Mouse (Mus musculus): ENCODE results near the gene Tgfb1. TPM values are rescaled to one million over a fixed set of nuclear protein-coding genes. Genes with fewer than 3 reads are reported as not detected.

Tgfb1 gene
- 1.3 and 2.0 TPM in 2 replicates for polyA plus RNA-seq (2015; fragmentation: Nextera tagmentation; extraction: Ambion mirVana)

GRCm38 (mm10) chr7:25686680-25687531 lies at the start of gene Tgfb1:
TSS of gene Tgfb1 (plus strand) at chr7:25687002.

GRCm38 (mm10) chr7:25658657-25659472 lies 27.9 kb upstream of the Tgfb1 start, which contains the start of the genes Bckdha and Exosc5:
TSS of gene Bckdha (minus strand) at chr7:25658981.
TSS of gene Exosc5 (plus strand) at chr7:25659164.

GRCm38 (mm10) chr7:25674719-25675300 lies 12.0 kb upstream of the Tgfb1 start, which contains the start of gene Tmem91:
TSS of gene Tmem91 (minus strand) at chr7:25675166.

GRCm38 (mm10) chr7:25680514-25681258 lies 6.1 kb upstream of the Tgfb1 start, which contains the start of gene B9d2:
TSS of gene B9d2 (plus strand) at chr7:25680780.

GRCm38 (mm10) chr7:25718788-25719417 lies 32.1 kb downstream of the Tgfb1 start, which contains the start of gene Ccdc97:
TSS of gene Ccdc97 (minus strand) at chr7:25719088.

Other genes with a start within 250 kb of the Tgfb1 start
- gene Ceacam1, start 209.4 kb upstream of the Tgfb1 start, polyA plus RNA-seq (2015; fragmentation: Nextera tagmentation; extraction: Ambion mirVana) = 4.0 and 4.1 TPM in 2 replicates
- not detected in 2 replicates for gene Ceacam2, start 147.1 kb upstream of the Tgfb1 start, polyA plus RNA-seq (2015; fragmentation: Nextera tagmentation; extraction: Ambion mirVana)
- not detected in 2 replicates for gene Erich4, start 71.1 kb upstream of the Tgfb1 start, polyA plus RNA-seq (2015; fragmentation: Nextera tagmentation; extraction: Ambion mirVana)
- 28.5 and 29.4 TPM in 2 replicates for gene Dmac2, start 67.6 kb upstream of the Tgfb1 start, polyA plus RNA-seq (2015; fragmentation: Nextera tagmentation; extraction: Ambion mirVana)
- gene B3gnt8, start 60.3 kb upstream of the Tgfb1 start, polyA plus RNA-seq (2015; fragmentation: Nextera tagmentation; extraction: Ambion mirVana) = 3.1 and 3.4 TPM in 2 replicates
- 68.8 and 82.8 TPM in 2 replicates for gene Bckdha, start 28.0 kb upstream of the Tgfb1 start, polyA plus RNA-seq (2015; fragmentation: Nextera tagmentation; extraction: Ambion mirVana)
- 30.1 and 33.2 TPM in 2 replicates for gene Exosc5, start 27.8 kb upstream of the Tgfb1 start, polyA plus RNA-seq (2015; fragmentation: Nextera tagmentation; extraction: Ambion mirVana)
- 0.46 and 0.83 TPM in 2 replicates for gene Tmem91, start 11.8 kb upstream of the Tgfb1 start, polyA plus RNA-seq (2015; fragmentation: Nextera tagmentation; extraction: Ambion mirVana)
- gene B9d2, start 6.2 kb upstream of the Tgfb1 start, polyA plus RNA-seq (2015; fragmentation: Nextera tagmentation; extraction: Ambion mirVana) = 17.0 and 18.4 TPM in 2 replicates
- 14.0 and 14.7 TPM in 2 replicates for gene Ccdc97, start 32.1 kb downstream of the Tgfb1 start, polyA plus RNA-seq (2015; fragmentation: Nextera tagmentation; extraction: Ambion mirVana)
- 28.8 and 29.8 TPM in 2 replicates for gene Hnrnpul1, start 67.8 kb downstream of the Tgfb1 start, polyA plus RNA-seq (2015; fragmentation: Nextera tagmentation; extraction: Ambion mirVana)
- gene Axl, start 101.7 kb downstream of the Tgfb1 start, polyA plus RNA-seq (2015; fragmentation: Nextera tagmentation; extraction: Ambion mirVana) = 77.7 and 92.7 TPM in 2 replicates
- gene Cyp2s1, start 129.9 kb downstream of the Tgfb1 start, polyA plus RNA-seq (2015; fragmentation: Nextera tagmentation; extraction: Ambion mirVana) = 0.13 and 0.62 TPM in 2 replicates
- gene Cyp2b10, start 210.6 kb downstream of the Tgfb1 start, polyA plus RNA-seq (2015; fragmentation: Nextera tagmentation; extraction: Ambion mirVana) = 0.19 TPM in 1 of 2 replicates, not detected in the other